Mouse (Mus musculus): ENCODE data around the gene Slc17a9. TPM values are rescaled to one million over a fixed set of nuclear protein-coding genes. Genes with fewer than 3 reads are reported as not detected.

Gene Slc17a9
- polyA plus RNA-seq, 1 experiment from 2014 or later: not detected

GRCm38 (mm10) chr2:180725414-180725778, 333 bp downstream of the Slc17a9 start:
- peak; percentile 87 for DNase-seq (ENCODE audit: low spot score, missing footprints)
- Histone ChIP-seq H3K9me3 (ENCODE audit: control insufficient read depth, low read length) (no peaks in the 10 kb centered on the region), H3K4me1 (ENCODE audit: control insufficient read depth, insufficient read depth, low read length) (no peaks in the 10 kb centered on the region), H3K4me2 (no peak overlapping the region), H3K27ac (ENCODE audit: low read depth, low read length) (no peak overlapping the region), H3K36me3 (ENCODE audit: control insufficient read depth, insufficient read depth, low read length) (peaks cover 8% of the 10 kb centered on the region), H3K27me3 (ENCODE audit: control insufficient read depth, insufficient read depth, low read length) (no peaks in the 10 kb centered on the region), H3K4me3 (ENCODE audit: low read depth, low read length) (no peak overlapping the region), H3K9ac (ENCODE audit: low read length) (no peak overlapping the region)
- 9% methylated on average over 6 of the region's 6 CpGs for WGBS
- ATAC-seq (ENCODE audit: low FRiP score): no peak

- DNase-seq (ENCODE audit: low spot score, missing footprints) (no peak), ATAC-seq (ENCODE audit: low FRiP score) (no peak)
- peaks cover 8% of the 10 kb centered on the region for H3K36me3 ChIP-seq (ENCODE audit: control insufficient read depth, insufficient read depth, low read length)
- WGBS: 39% methylated on average over 8 of the region's 8 CpGs
- no peak overlapping the region for H3K4me3 ChIP-seq (ENCODE audit: low read depth, low read length)
- no peaks in the 10 kb centered on the region for H3K27me3 ChIP-seq (ENCODE audit: control insufficient read depth, insufficient read depth, low read length)
- H3K9ac ChIP-seq (ENCODE audit: low read length): no peak overlapping the region
- no peaks in the 10 kb centered on the region for H3K4me1 ChIP-seq (ENCODE audit: control insufficient read depth, insufficient read depth, low read length)
- no peak overlapping the region for H3K27ac ChIP-seq (ENCODE audit: low read depth, low read length)
- no peak overlapping the region for H3K4me2 ChIP-seq
- no peaks in the 10 kb centered on the region for H3K9me3 ChIP-seq (ENCODE audit: control insufficient read depth, low read length)
These were observed 980 bp downstream of the Slc17a9 start for GRCm38 (mm10) chr2:180725856-180726629.

- no peaks in the 10 kb centered on the region for H3K27me3 ChIP-seq (ENCODE audit: control insufficient read depth, insufficient read depth, low read length)
- H3K4me1 ChIP-seq (ENCODE audit: control insufficient read depth, insufficient read depth, low read length): no peaks in the 10 kb centered on the region
- H3K9ac ChIP-seq (ENCODE audit: low read length): no peak overlapping the region
- H3K4me3 ChIP-seq (ENCODE audit: low read depth, low read length): no peak overlapping the region
- DNase-seq (ENCODE audit: low spot score, missing footprints): no peak
- H3K4me2 ChIP-seq: no peak overlapping the region
- 76% methylated on average over 6 of the region's 6 CpGs for WGBS
- ATAC-seq (ENCODE audit: low FRiP score): no peak
- peaks cover 4% of the 10 kb centered on the region for H3K36me3 ChIP-seq (ENCODE audit: control insufficient read depth, insufficient read depth, low read length)
- no peak overlapping the region for H3K27ac ChIP-seq (ENCODE audit: low read depth, low read length)
- H3K9me3 ChIP-seq (ENCODE audit: control insufficient read depth, low read length): no peaks in the 10 kb centered on the region
These were observed 1.8 kb downstream of the Slc17a9 start for GRCm38 (mm10) chr2:180726658-180727442.

- Histone ChIP-seq H3K4me1 (ENCODE audit: control insufficient read depth, insufficient read depth, low read length) (no peaks in the 10 kb centered on the region), H3K9me3 (ENCODE audit: control insufficient read depth, low read length) (no peaks in the 10 kb centered on the region), H3K4me3 (ENCODE audit: low read depth, low read length) (no peak overlapping the region), H3K27ac (ENCODE audit: low read depth, low read length) (no peak overlapping the region), H3K27me3 (ENCODE audit: control insufficient read depth, insufficient read depth, low read length) (no peaks in the 10 kb centered on the region), H3K4me2 (no peak overlapping the region), H3K9ac (ENCODE audit: low read length) (no peak overlapping the region), H3K36me3 (ENCODE audit: control insufficient read depth, insufficient read depth, low read length) (no peaks in the 10 kb centered on the region)
- WGBS: 68% methylated on average over 4 of the region's 4 CpGs
- no peak for DNase-seq (ENCODE audit: low spot score, missing footprints)
- ATAC-seq (ENCODE audit: low FRiP score): no peak
These were observed 2.6 kb downstream of the Slc17a9 start for GRCm38 (mm10) chr2:180727613-180728021.

- H3K4me1 ChIP-seq (ENCODE audit: control insufficient read depth, insufficient read depth, low read length): no peaks in the 10 kb centered on the region
- no peak overlapping the region for H3K4me2 ChIP-seq
- no peak for DNase-seq (ENCODE audit: low spot score, missing footprints)
- no peaks in the 10 kb centered on the region for H3K27me3 ChIP-seq (ENCODE audit: control insufficient read depth, insufficient read depth, low read length)
- no peaks in the 10 kb centered on the region for H3K36me3 ChIP-seq (ENCODE audit: control insufficient read depth, insufficient read depth, low read length)
- no peak overlapping the region for H3K9ac ChIP-seq (ENCODE audit: low read length)
- H3K4me3 ChIP-seq (ENCODE audit: low read depth, low read length): no peak overlapping the region
- WGBS: 79% methylated on average over 3 of the region's 3 CpGs
- no peaks in the 10 kb centered on the region for H3K9me3 ChIP-seq (ENCODE audit: control insufficient read depth, low read length)
- no peak overlapping the region for H3K27ac ChIP-seq (ENCODE audit: low read depth, low read length)
- no peak for ATAC-seq (ENCODE audit: low FRiP score)
These were observed 6.0 kb downstream of the Slc17a9 start for GRCm38 (mm10) chr2:180731036-180731435.

GRCm38 (mm10) chr2:180731984-180732383, 6.9 kb downstream of the Slc17a9 start:
- Histone ChIP-seq H3K27me3 (ENCODE audit: control insufficient read depth, insufficient read depth, low read length) (no peaks in the 10 kb centered on the region), H3K9me3 (ENCODE audit: control insufficient read depth, low read length) (no peaks in the 10 kb centered on the region), H3K4me3 (ENCODE audit: low read depth, low read length) (no peak overlapping the region), H3K27ac (ENCODE audit: low read depth, low read length) (no peak overlapping the region), H3K4me1 (ENCODE audit: control insufficient read depth, insufficient read depth, low read length) (no peaks in the 10 kb centered on the region), H3K4me2 (no peak overlapping the region), H3K9ac (ENCODE audit: low read length) (no peak overlapping the region), H3K36me3 (ENCODE audit: control insufficient read depth, insufficient read depth, low read length) (no peaks in the 10 kb centered on the region)
- DNase-seq (ENCODE audit: low spot score, missing footprints): no peak
- WGBS: 78% methylated on average over 6 of the region's 6 CpGs
- ATAC-seq (ENCODE audit: low FRiP score): no peak

- Histone ChIP-seq H3K9me3 (ENCODE audit: control insufficient read depth, low read length) (no peaks in the 10 kb centered on the region), H3K4me3 (ENCODE audit: low read depth, low read length) (no peak overlapping the region), H3K27me3 (ENCODE audit: control insufficient read depth, insufficient read depth, low read length) (no peaks in the 10 kb centered on the region), H3K9ac (ENCODE audit: low read length) (no peak overlapping the region), H3K4me1 (ENCODE audit: control insufficient read depth, insufficient read depth, low read length) (no peaks in the 10 kb centered on the region), H3K4me2 (no peak overlapping the region), H3K36me3 (ENCODE audit: control insufficient read depth, insufficient read depth, low read length) (no peaks in the 10 kb centered on the region), H3K27ac (ENCODE audit: low read depth, low read length) (no peak overlapping the region)
- DNase-seq (ENCODE audit: low spot score, missing footprints) (no peak), ATAC-seq (ENCODE audit: low FRiP score) (no peak)
- WGBS: 83% methylated on average over 7 of the region's 7 CpGs
These were observed 10.2 kb downstream of the Slc17a9 start for GRCm38 (mm10) chr2:180735232-180735631.

GRCm38 (mm10) chr2:180737984-180738383, 12.9 kb downstream of the Slc17a9 start:
- no peaks in the 10 kb centered on the region for H3K36me3 ChIP-seq (ENCODE audit: control insufficient read depth, insufficient read depth, low read length)
- H3K4me2 ChIP-seq: no peak overlapping the region
- no peaks in the 10 kb centered on the region for H3K9me3 ChIP-seq (ENCODE audit: control insufficient read depth, low read length)
- DNase-seq (ENCODE audit: low spot score, missing footprints) (no peak), ATAC-seq (ENCODE audit: low FRiP score) (no peak)
- H3K4me1 ChIP-seq (ENCODE audit: control insufficient read depth, insufficient read depth, low read length): no peaks in the 10 kb centered on the region
- 65% methylated on average over 2 of the region's 2 CpGs for WGBS
- no peak overlapping the region for H3K4me3 ChIP-seq (ENCODE audit: low read depth, low read length)
- no peaks in the 10 kb centered on the region for H3K27me3 ChIP-seq (ENCODE audit: control insufficient read depth, insufficient read depth, low read length)
- no peak overlapping the region for H3K9ac ChIP-seq (ENCODE audit: low read length)
- no peak overlapping the region for H3K27ac ChIP-seq (ENCODE audit: low read depth, low read length)

- Histone ChIP-seq H3K36me3 (ENCODE audit: control insufficient read depth, insufficient read depth, low read length) (no peaks in the 10 kb centered on the region), H3K27ac (ENCODE audit: low read depth, low read length) (no peak overlapping the region), H3K4me3 (ENCODE audit: low read depth, low read length) (no peak overlapping the region), H3K9ac (ENCODE audit: low read length) (no peak overlapping the region), H3K4me1 (ENCODE audit: control insufficient read depth, insufficient read depth, low read length) (no peaks in the 10 kb centered on the region), H3K9me3 (ENCODE audit: control insufficient read depth, low read length) (no peaks in the 10 kb centered on the region), H3K4me2 (no peak overlapping the region), H3K27me3 (ENCODE audit: control insufficient read depth, insufficient read depth, low read length) (no peaks in the 10 kb centered on the region)
- DNase-seq (ENCODE audit: low spot score, missing footprints): no peak
- ATAC-seq (ENCODE audit: low FRiP score): no peak
- WGBS: 17% methylated on average over 3 of the region's 3 CpGs
These were observed 15.3 kb downstream of the Slc17a9 start for GRCm38 (mm10) chr2:180740349-180740748.
